Mouse (Mus musculus) 3T3-L1 (cell line): ENCODE measurements around the gene Acad12.
"Not testable (repeated sequence)": the region's sequence is repeated elsewhere in the genome, so short reads cannot be mapped to it uniquely, and the experiment has no call there.

Experiments used
- DNase-seq: peaks from one replicate; pipeline ENCODE4 v3.0.0-alpha.2; 2015; ENCODE audit warnings: low read depth, low spot score

Acad12 gene

GRCm38 (mm10) chr5:121612036-121612435 is 6.7 kb downstream of the Acad12 start:
- DNase-seq = no peak

GRCm38 (mm10) chr5:121609556-121610135 is 9.1 kb downstream of the Acad12 start:
- DNase-seq = not testable (repeated sequence)

DNA sequence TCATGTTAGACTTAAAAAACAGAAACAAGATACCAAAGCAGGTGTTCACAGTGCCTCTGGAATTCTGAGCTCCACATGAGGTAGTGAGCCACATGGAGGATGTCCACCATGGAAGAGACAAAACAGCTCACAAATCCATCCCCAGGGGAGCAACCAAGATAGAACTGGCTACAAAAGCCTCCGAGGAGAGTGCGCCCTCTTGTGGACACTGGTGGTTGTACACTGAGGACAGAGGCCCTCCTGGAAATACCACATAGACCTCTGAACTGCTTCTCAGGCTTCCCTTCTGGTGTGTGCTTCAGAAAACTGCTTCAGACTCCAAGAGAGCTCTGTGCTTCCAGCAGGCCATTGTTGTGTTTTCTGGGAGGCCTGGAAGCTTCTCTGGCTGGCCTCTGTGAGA is 12.6 kb downstream of the Acad12 start:
- peak; percentile 93 for DNase-seq

DNA sequence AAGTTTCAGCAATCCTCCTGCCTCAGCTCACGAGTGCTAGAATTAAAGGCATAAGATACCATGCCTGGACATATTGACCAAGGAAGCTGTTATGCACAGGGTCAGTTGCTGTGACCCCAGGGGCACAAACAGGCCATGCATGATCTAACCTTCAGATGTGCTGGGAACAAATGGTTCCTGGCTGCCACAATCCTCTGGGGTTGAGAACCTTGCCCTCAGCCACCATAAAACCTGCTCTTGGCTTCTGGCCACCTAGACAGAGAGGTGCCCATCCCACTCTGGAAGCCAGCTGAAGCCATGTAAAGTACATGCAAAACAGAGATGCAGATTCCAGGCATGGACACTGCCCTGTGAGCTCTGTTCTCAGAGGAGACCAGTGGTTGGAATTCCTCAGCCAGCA is 14.9 kb downstream of the Acad12 start:
- DNase-seq = not testable (repeated sequence)

GRCm38 (mm10) chr5:121601547-121602299 is 17.0 kb downstream of the Acad12 start:
- DNase-seq = peak; percentile 94

GRCm38 (mm10) chr5:121598871-121599610 is 19.7 kb downstream of the Acad12 start:
- DNase-seq = no peak

GRCm38 (mm10) chr5:121597991-121598537 is 20.7 kb downstream of the Acad12 start:
- no peak for DNase-seq

GRCm38 (mm10) chr5:121597332-121597731 is 21.4 kb downstream of the Acad12 start:
- no peak for DNase-seq

DNA sequence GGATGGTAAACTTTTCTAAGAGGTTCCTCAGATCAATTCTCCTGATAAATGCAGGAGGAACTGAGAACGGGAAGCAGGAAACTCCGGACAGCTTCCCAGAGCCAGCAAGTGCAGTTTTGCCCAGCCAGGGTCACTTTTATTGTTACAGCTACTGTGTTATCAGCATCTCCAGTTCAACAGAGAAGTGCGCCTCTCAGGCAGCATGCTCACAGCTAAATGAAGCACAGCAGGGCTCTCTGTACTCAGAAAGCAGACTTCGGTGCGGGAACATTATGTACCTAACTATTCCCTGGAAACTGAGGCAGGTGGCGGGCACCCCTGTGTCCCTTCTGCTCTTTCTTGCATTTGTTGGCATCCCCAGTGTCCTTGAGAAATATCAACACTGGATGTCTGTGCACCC is 22.5 kb downstream of the Acad12 start:
- DNase-seq = no peak

DNA sequence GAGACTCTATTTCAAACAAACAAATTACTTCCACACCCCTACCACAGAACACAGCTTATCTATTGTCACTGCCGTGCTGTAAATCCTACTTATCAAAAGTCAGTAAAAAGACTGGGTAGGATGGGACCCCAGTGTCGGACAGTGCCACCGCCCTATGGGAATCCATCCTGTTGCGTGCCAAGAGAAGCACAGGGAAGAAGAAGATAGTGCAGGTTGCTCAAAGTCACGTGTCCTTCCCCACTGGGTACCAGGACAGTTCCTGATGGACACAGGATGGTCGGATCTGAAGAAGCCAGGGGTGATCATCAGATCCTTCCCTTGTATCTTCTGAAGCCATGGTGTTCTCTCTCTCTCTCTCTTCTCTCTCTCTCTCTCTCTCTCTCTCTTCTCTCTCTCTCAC is 23.0 kb downstream of the Acad12 start:
- no peak for DNase-seq

DNA sequence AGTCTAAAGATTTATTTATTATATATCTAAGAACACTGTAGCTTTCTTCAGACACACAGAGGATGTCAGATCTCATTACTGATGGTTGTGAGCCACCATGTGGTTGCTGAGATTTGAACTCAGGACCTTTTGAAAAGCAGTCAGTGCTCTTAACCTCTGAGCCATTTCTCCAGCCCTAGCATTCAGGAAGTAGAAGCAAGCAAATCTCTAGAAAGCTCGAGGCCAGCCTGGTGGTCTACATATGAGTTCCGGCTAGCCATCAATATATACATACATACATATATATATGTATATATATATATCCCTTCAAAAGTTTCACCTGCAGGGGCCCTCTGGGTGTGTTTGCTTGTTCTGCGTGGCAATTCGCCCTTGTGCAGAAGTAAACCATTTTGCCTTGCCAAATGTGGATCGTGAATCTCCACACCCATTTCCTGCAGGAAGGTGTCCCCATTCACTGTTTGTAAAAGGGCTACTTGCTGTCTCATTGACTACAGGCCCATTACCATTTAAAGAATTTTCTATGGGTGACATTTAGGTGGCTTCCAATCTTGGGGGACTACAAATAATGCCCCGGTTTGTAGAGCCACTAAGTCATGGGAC is 23.9 kb downstream of the Acad12 start:
- no peak for DNase-seq

- DNase-seq = peak; percentile 84
These were observed 25.0 kb downstream of the Acad12 start, which contains the start of gene Aldh2 for GRCm38 (mm10) chr5:121593451-121594401. Gene Aldh2, minus strand, starts transcription at chr5:121593824.

- DNase-seq = peak; percentile 35
These were observed 25.8 kb downstream of the Acad12 start for GRCm38 (mm10) chr5:121592816-121593407.

DNA sequence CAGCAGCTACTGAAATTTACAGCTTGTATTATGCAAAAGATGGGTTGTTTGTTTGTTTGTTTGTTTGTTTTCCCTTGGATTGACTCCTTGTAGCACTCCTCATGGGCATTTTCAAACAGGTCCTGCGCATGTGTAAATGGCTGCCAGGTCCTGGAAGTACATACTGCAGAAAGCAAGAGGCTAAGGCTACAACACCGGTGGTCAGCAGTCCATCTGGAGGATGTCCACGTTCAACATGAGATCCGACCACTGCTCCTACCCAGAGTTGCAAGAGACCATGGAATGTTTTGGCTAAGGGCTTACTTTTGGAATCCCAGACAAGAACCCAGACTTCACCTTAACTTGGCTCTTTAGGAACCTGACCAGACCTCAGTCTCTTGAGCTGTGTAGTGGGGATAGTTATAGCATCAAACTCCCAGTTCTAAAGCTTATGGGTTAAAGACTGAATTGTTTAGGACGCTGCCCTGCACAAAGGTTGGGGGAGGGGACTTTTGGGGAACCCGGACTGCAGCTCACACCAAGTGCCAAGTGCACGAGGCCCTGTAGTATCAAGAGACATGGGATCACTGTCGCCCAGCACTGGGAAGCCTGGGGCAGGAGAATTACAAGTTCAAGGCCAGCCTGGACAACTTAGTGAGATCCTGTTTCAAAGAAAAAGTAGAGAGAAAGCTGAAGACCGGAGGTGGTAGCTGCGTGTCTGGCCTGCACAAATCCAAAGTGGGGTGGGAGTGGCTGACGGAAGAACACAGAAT is 26.5 kb downstream of the Acad12 start:
- no peak for DNase-seq

DNA sequence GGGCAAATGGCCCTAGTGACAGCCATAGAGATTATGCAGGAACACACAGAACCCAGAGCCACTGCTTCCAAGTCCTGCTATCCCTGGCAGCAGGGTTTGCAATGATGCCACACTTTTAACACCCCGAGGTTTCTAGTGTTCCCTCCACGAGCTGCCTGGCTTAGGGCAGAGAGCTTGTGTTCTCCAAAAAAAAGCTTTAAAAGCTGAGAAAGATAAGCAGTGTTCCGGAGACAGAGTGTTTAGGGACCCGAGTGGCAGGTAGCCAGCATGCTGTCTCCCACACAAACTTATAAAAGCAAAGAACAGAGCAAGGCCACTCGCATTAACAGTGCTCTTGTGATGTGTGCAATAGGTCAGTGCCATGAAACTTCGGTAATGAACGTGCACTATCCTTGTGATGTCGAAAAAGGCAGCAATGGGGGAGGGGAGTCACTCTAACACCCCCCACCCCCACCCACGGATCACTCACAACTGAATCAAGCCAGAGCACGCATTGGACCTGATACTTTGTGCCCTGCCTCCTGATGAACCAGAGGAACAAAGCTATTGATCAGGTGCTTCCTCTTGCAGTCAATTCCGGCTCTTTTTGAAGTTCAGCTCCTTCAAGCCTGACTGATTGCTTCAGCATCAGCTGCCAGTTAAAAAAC is 27.2 kb downstream of the Acad12 start:
- DNase-seq = no peak

- no peak for DNase-seq
These were observed 28.8 kb downstream of the Acad12 start for GRCm38 (mm10) chr5:121589928-121590327.

- DNase-seq = peak; percentile 9
These were observed 32.2 kb downstream of the Acad12 start for GRCm38 (mm10) chr5:121586400-121587039.

- DNase-seq = no peak
These were observed 33.0 kb downstream of the Acad12 start for GRCm38 (mm10) chr5:121585699-121586098.

GRCm38 (mm10) chr5:121585005-121585404 is 33.7 kb downstream of the Acad12 start:
- peak; percentile 27 for DNase-seq
